Comparison of ENCODE assay signal across 8 mouse cellular contexts in genomic region chr4:95105926-95106622, GRCm38 (mm10). TPM values are rescaled to one million over a fixed set of nuclear protein-coding genes. Genes with fewer than 3 reads are reported as not detected.
DNase-seq lines count a peak whose midpoint lies in the region; ATAC-seq and TF ChIP-seq lines count a peak whose summit lies in the region.

No protein-coding gene starts in this region.

- no peaks in the 10 kb centered on the region for H3K27me3 ChIP-seq in heart, adult 2 months (ENCODE audit: control insufficient read depth, insufficient read depth, low read length)

- no peaks in the 10 kb centered on the region for H3K79me2 ChIP-seq in heart, adult 2 months (replicated peaks; ENCODE audit: control insufficient read depth, insufficient read depth, low read length)

- H3K36me3 ChIP-seq in heart, adult 2 months (ENCODE audit: control insufficient read depth, insufficient read depth, low read length) = no peaks in the 10 kb centered on the region; the same call in 1 of the 2 replicates

- no peak for TF ChIP-seq POLR2A in bone marrow macrophage, adult 2 months (IDR thresholded peaks at IDR 0.05; ENCODE audit: borderline replicate concordance, low read depth, low read length)
- TF ChIP-seq POLR2A in heart, adult 2 months (IDR thresholded peaks at IDR 0.05; ENCODE audit: insufficient read depth, low read depth, low read length) = no peak

- peak; percentile 40 to 42 for DNase-seq in spleen, postnatal 36 days (ENCODE audit: low spot score in 2 of 2)
- no peak for DNase-seq in spleen, postnatal 4 days (ENCODE audit: low spot score in 2 of 2)
- peak in 1 of 2 experiments; percentile 63 for DNase-seq in heart, adult 2 months
- peak; percentile 55 for DNase-seq in kidney, adult 9 months
- DNase-seq in thymus, adult 18-20 months = peak; percentile 24 to 65
- no peak for DNase-seq in left cerebral cortex, adult 11 months (ENCODE audit: low spot score)

- intact Hi-C loops in heart, adult 2 months (cut with DNase I) = no loop called here

- peak; percentile 91 for ATAC-seq in megakaryocyte, adult 5-6 weeks (ENCODE audit: poor library complexity, severe bottlenecking)

- TF ChIP-seq CTCF in bone marrow macrophage, adult 2 months (IDR thresholded peaks at IDR 0.05; ENCODE audit: low read depth, low read length) = no peak
- TF ChIP-seq CTCF in heart, adult 2 months (IDR thresholded peaks at IDR 0.05) = no peak

- H3K4me3 ChIP-seq in bone marrow macrophage, adult 2 months (ENCODE audit: insufficient read depth, low read length) = peak overlapping the region; percentile 37
- no peak overlapping the region for H3K4me3 ChIP-seq in heart, adult 2 months

- H3K9ac ChIP-seq in heart, adult 2 months (ENCODE audit: low read depth, low read length) = peak overlapping the region; percentile 9; the same call in 1 of the 2 replicates

- no peak for TF ChIP-seq EP300 in heart, adult 2 months (IDR thresholded peaks at IDR 0.05; ENCODE audit: insufficient read depth, low read depth, low read length)

- H3K4me1 ChIP-seq in bone marrow macrophage, adult 2 months (ENCODE audit: control insufficient read depth, insufficient read depth, low read length) = peaks cover 38% of the 10 kb centered on the region
- peaks cover 7% of the 10 kb centered on the region for H3K4me1 ChIP-seq in heart, adult 2 months (ENCODE audit: control insufficient read depth, insufficient read depth, low read length)

- WGBS in heart, adult 2 months = 29% methylated on average over 16 of the region's 16 CpGs

- H3K27ac ChIP-seq in bone marrow macrophage, adult 2 months (ENCODE audit: insufficient read depth, low read depth, low read length) = peak overlapping the region; percentile 90
- peak overlapping the region; percentile 60 for H3K27ac ChIP-seq in heart, adult 2 months

RNA-seq across cellular contexts. Expression of gene Jun, which starts 54.1 kb away (rescaled TPM):
- 37.4 and 39.6 TPM in 2 replicates for polyA plus RNA-seq in bone marrow macrophage, adult 2 months (2012; ENCODE audit: insufficient read depth, insufficient read length, missing spikeins)
- 10 to 100 TPM; 42.4 to 54.1 TPM for total RNA-seq in heart, adult 2 months (2021)
- 24.0 and 28.0 TPM in 2 replicates for polyA plus RNA-seq in heart, adult 2 months (2012; rRNA removed)
- 88.4 and 91.5 TPM in 2 replicates for total RNA-seq in megakaryocyte, adult 5-6 weeks (2015)
- total RNA-seq in megakaryocyte, adult 5-6 weeks (2017) = 141 and 162 TPM in 2 replicates

Comparison
In these comparisons a context has a peak if more than half of its experiments do, and no peak if none do; other contexts are left out.
1. DNase-seq: peak in spleen, postnatal 36 days (2 of 2), kidney, adult 9 months (single experiment) and thymus, adult 18-20 months (2 of 2); none in spleen, postnatal 4 days (0 of 2) and left cerebral cortex, adult 11 months (single experiment).